Mouse (Mus musculus) retina, postnatal 1 day (tissue): Measurements from ENCODE around the gene Ndufs6.

Source experiments
- DNase-seq: peaks from one replicate; pipeline ENCODE4 v3.0.0-alpha.2; 2012

Ndufs6 gene

GRCm38 (mm10) chr13:73305398-73306084, 22.8 kb downstream of the Ndufs6 start:
- peak; percentile 28 for DNase-seq

DNA sequence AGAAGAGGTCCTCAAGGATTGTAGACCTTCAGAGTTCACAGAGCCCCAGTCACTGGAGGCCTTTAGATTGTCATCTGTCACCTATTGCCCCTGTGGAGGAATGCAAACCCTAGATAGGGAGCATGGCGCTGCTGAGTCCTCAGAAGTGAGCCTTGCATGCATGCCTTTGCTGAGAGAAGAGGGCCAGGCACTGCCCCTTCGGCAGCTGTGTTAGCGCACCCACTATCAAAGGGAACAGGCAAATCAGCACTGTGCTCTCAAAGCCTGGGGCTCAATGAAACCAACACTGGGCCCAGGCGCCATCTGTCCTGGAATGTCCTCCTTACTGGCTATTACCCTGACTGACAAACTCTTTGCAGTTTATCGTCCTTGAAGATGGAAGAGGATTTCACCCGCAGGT, 23.6 kb downstream of the Ndufs6 start:
- DNase-seq: peak; percentile 9

DNA sequence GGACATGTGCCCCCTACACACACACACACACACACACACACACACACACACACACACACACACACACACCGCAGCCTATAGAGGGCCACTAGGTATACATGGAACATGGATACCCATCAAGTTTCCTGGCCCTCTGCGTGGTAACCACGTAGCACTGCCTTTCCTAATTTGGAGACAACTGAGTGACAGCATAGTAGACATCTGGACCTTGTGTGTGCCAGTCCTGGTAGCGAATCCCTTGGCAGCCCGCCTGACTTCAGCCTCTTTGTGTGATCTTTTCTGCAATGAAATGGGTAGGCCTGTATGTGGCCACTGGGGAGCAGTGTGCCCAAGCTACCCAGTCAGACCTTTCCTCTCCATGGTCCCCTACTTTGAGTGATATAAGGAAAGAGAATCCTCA, 29.0 kb downstream of the Ndufs6 start:
- DNase-seq: no peak

DNA sequence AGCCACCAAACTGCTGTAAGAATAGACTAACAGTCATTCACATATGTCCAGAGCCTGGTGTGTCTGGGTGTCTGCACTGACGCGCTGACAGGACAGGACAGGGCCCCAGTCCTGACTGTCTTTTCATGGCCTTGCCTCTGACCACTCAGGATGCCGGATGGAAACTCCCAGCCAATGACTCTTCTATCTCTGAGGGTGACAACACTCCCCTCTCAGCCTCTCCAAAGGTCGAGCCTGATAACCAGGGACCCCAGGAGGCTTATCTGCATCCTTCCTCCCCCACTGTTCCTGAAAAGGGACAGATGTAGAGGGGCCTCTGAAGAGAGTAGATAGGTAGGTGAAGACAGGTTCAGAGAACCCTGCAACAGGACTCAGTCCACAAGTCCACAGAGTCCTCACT, 29.6 kb downstream of the Ndufs6 start:
- DNase-seq: no peak

- DNase-seq: no peak
Observed at GRCm38 (mm10) chr13:73291102-73291501, 37.2 kb downstream of the Ndufs6 start.

GRCm38 (mm10) chr13:73290206-73290605, 38.1 kb downstream of the Ndufs6 start:
- no peak for DNase-seq

GRCm38 (mm10) chr13:73283534-73283933, 44.8 kb downstream of the Ndufs6 start:
- no peak for DNase-seq

DNA sequence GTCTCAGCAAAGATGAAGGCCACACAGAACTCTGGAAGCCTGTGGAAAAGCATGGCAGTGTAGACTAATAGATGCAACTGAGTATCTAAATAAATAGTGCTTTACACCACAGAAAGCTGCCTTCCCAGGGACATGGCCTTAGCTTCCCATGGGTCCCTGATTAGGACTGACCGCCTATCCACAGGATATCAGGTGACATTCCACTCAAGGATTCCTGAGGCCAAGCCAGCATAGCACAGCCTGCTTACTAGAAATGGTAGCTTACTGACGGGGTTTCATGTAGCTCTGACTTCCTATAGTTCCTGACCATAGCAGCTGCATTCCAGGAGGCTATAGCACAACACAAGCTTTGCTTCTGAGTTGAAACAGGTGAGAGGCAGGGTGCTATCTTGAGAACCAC, 45.9 kb downstream of the Ndufs6 start:
- no peak for DNase-seq

DNA sequence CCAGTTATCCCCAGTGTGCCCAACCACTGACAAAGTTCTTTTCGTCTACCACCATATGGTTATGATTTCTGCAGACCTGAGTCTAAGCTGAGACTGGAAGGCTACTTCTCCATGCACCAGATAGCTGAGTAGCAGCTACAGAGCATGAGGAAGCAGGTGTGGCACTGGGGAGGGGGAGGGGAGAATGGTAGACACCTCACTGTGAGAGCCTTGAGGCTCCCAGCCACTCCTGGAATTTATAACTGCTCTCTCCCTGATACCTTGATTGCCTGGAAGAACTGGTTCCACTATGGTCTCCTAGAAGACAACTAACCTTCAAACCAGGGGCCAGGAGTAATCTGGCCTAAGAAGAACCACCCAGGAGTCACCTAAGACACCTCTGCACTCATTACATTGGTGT, 49.1 kb downstream of the Ndufs6 start:
- DNase-seq: no peak

DNA sequence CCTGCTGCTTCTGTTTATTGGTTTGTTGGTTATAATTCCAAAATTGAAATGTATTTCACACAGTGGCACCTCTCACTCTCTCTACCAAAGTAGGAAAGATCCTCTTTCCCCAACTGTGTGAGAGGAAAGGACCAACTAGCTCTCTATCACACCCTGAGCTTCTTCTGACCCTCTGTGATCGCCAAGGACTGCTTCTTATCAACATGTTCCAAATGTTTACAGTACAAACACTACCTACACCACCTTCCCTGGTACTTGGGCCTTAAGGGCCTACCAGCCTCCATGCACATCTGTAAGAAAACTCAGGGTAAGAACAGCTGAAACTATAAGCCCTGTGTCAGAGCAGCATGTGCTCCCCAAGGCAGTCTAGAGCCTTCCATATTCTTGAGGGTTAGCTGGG, 50.5 kb downstream of the Ndufs6 start:
- DNase-seq: no peak

GRCm38 (mm10) chr13:73277361-73277760, 51.0 kb downstream of the Ndufs6 start:
- no peak for DNase-seq

GRCm38 (mm10) chr13:73273536-73273935, 54.8 kb downstream of the Ndufs6 start:
- DNase-seq: no peak

DNA sequence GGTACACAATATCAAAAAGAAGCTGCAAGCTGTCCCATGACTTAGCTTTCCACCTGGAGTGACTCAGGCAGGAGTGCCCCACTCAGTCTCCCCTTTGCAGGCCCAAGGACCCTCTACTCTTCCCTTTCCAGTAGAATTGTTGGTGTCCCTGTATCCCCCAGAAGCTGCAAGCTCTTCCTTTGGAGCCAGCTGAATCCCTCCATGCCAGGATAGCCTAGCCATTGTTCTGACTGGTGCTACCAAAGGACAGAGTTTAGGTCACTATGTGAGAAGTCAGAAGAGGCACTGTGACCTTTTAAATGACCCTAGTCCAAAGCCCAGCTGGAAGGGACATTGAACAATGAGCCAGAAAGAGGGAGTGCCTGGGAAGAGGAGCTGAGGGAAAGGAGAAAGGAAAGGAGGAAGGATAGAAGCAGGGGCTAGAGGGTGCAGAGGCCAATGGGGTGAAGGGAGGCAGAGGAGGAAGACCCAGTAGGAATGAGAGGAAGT, 55.5 kb downstream of the Ndufs6 start:
- DNase-seq: no peak

GRCm38 (mm10) chr13:73271336-73272242, 56.8 kb downstream of the Ndufs6 start:
- peak; percentile 55 for DNase-seq

DNA sequence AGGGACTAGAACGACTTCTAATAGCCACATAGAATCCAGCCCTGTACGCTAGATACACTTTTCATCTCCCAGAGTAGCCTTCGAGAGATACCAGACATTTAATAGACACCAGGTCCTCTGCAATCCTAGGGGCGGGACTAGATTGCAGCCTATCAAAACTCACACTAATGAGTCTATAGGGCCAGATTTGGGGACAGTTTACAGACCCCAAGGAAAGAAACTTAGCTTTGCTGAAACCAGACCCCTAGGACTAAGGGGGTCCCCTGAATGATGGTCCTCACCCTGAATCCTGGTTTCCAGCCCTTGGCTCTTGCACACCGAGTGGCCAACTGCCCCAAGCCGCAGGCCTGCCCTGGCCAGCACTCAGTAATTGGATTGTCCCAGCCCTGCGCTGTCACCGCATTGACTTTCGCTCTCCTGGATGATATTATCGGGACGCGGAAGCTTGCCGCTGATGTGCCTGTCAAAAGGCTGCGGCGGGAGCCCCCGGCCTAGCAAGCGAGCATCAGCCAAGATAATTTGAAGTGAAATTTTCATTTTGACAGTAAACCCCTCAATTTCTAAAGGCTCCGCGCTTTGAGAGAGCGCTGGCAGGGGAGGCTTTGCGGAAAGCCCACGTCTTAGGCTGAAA, 57.8 kb downstream of the Ndufs6 start:
- peak; percentile 27 for DNase-seq

- no peak for DNase-seq
Observed at GRCm38 (mm10) chr13:73269891-73270290, 58.5 kb downstream of the Ndufs6 start.
